ENCODE assay signal across 16 mouse cellular contexts in the genomic region with DNA sequence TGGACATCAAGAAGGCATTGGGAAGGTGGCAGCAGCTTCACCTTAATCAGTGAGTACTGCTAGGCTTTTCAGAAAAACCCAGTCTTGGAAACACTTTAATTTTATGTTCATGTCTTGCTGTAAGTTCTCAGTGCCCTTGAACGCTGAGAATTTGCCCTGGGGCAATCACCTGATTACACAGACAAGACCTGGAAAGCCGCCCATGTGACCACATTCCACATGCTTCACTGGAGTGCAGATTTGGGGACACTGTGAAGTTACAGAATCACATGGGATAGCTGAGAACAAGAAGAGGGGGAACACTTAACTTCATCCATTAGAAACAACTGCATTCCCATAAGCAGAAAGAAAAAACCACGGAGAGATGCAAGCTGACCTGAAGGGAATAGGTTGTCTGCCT.
DNase-seq lines count a peak whose midpoint lies in the region; ATAC-seq and TF ChIP-seq lines count a peak whose summit lies in the region.
"Had no signal": no experiment of that assay in that cellular context is flagged by ENCODE, and none has a peak within 500 bp of the region (broad histone marks: within the 10 kb centered on the region; RNA-seq: fewer than 3 reads in every experiment).

No protein-coding gene starts in this region.

- H3K27ac ChIP-seq in liver, postnatal 0 days (ENCODE audit: low read depth), result 0 out of 2 replicates have a peak overlapping the region, but pooled peaks have one; percentile 3
- H3K27ac ChIP-seq in liver, embryonic 11.5 days (ENCODE audit: low read depth, low read length), result no peak overlapping the region
- H3K27ac ChIP-seq in kidney, adult 2 months (ENCODE audit: insufficient read depth, low read depth, low read length), result peak overlapping the region; percentile 97
- H3K27ac ChIP-seq: hindbrain, embryonic 15.5 days; limb, embryonic 12.5 days; lung, embryonic 15.5 days; midbrain, embryonic 12.5 days; neural tube, embryonic 13.5 days had no signal

- peak; percentile 6 to 7 for DNase-seq in cerebellum, adult 18-20 months
- DNase-seq in cerebellum, postnatal 4 days (ENCODE audit: low spot score in 2 of 2), result no peak
- DNase-seq in liver, postnatal 0 days, result no peak
- DNase-seq in liver, embryonic 11.5 days (ENCODE audit: low spot score), result no peak
- peak; percentile 94 for DNase-seq in kidney, adult 2 months
- DNase-seq in retina, embryonic 14.5 days (ENCODE audit: low spot score), result peak; percentile 4
- DNase-seq in B cell, adult 2 months, result no peak
- no peak for DNase-seq in right cerebral cortex, postnatal 14 days
- DNase-seq: layer of hippocampus, adult 9-11 months; right cerebral cortex, adult 18-20 months had no signal

- H3K9me3 ChIP-seq in liver, postnatal 0 days (ENCODE audit: low read length), result no peaks in the 10 kb centered on the region
- no peaks in the 10 kb centered on the region for H3K9me3 ChIP-seq in liver, embryonic 11.5 days (ENCODE audit: control insufficient read depth, low read length)
- H3K9me3 ChIP-seq: G1E; hindbrain, embryonic 15.5 days; limb, embryonic 12.5 days; lung, embryonic 15.5 days; midbrain, embryonic 12.5 days; neural tube, embryonic 13.5 days had no signal

- H3K27me3 ChIP-seq in liver, postnatal 0 days (ENCODE audit: insufficient read depth, low read length), result no peaks in the 10 kb centered on the region
- no peaks in the 10 kb centered on the region for H3K27me3 ChIP-seq in liver, embryonic 11.5 days (replicated peaks; ENCODE audit: control insufficient read depth, insufficient read depth, low read length)
- no peaks in the 10 kb centered on the region for H3K27me3 ChIP-seq in kidney, adult 2 months (replicated peaks; ENCODE audit: control insufficient read depth, insufficient read depth, low read length)
- H3K27me3 ChIP-seq: hindbrain, embryonic 15.5 days; limb, embryonic 12.5 days; lung, embryonic 15.5 days; midbrain, embryonic 12.5 days; neural tube, embryonic 13.5 days had no signal

- H3K4me3 ChIP-seq in liver, postnatal 0 days (ENCODE audit: low read depth, low read length), result no peak overlapping the region
- no peak overlapping the region for H3K4me3 ChIP-seq in liver, embryonic 11.5 days (ENCODE audit: low read depth, low read length)
- H3K4me3 ChIP-seq in kidney, adult 2 months (ENCODE audit: insufficient read depth, low read depth, low read length), result no peak overlapping the region
- H3K4me3 ChIP-seq: hindbrain, embryonic 15.5 days; limb, embryonic 12.5 days; lung, embryonic 15.5 days; midbrain, embryonic 12.5 days; neural tube, embryonic 13.5 days had no signal

- TF ChIP-seq CTCF in liver, postnatal 0 days (IDR thresholded peaks at IDR 0.05; ENCODE audit: low read depth), result no peak
- no peak for TF ChIP-seq CTCF in kidney, adult 2 months (conservative IDR thresholded peaks at IDR 0.05; ENCODE audit: insufficient read depth, insufficient read length, low read depth, low read length)

- no peak for TF ChIP-seq EP300 in liver, postnatal 0 days (IDR thresholded peaks at IDR 0.05; ENCODE audit: low read depth)

- ATAC-seq in liver, postnatal 0 days, result no peak
- no peak for ATAC-seq in liver, embryonic 11.5 days (replicated peaks; ENCODE audit: low FRiP score)

- 0 out of 2 replicates have a peak, but pooled peaks cover 2% of the 10 kb centered on the region for H3K4me1 ChIP-seq in liver, postnatal 0 days (ENCODE audit: insufficient read depth)
- H3K4me1 ChIP-seq in liver, embryonic 11.5 days (replicated peaks; ENCODE audit: control insufficient read depth, insufficient read depth, low read length), result no peaks in the 10 kb centered on the region
- H3K4me1 ChIP-seq in kidney, adult 2 months (ENCODE audit: control insufficient read depth, insufficient read depth, low read length), result peaks cover 17% of the 10 kb centered on the region
- H3K4me1 ChIP-seq: hindbrain, embryonic 15.5 days; limb, embryonic 12.5 days; lung, embryonic 15.5 days; midbrain, embryonic 12.5 days; neural tube, embryonic 13.5 days had no signal

- 60% methylated on average over 3 of the region's 3 CpGs for WGBS in liver, postnatal 0 days (ENCODE audit: insufficient replicate concordance)
- 67% methylated on average over 3 of the region's 3 CpGs for WGBS in liver, embryonic 11.5 days
- 28% methylated on average over 3 of the region's 3 CpGs for WGBS in kidney, adult 2 months

- H3K9ac ChIP-seq in liver, postnatal 0 days (replicated peaks), result no peak overlapping the region
- H3K9ac ChIP-seq in liver, embryonic 11.5 days (ENCODE audit: low read depth, low read length), result no peak overlapping the region
- H3K9ac ChIP-seq: hindbrain, embryonic 15.5 days; limb, embryonic 12.5 days; lung, embryonic 15.5 days; midbrain, embryonic 12.5 days; neural tube, embryonic 13.5 days had no signal

- no peak overlapping the region for H3K4me2 ChIP-seq in liver, postnatal 0 days (ENCODE audit: low read depth, low read length)
- no peak overlapping the region for H3K4me2 ChIP-seq in liver, embryonic 11.5 days
- H3K4me2 ChIP-seq: hindbrain, embryonic 15.5 days; limb, embryonic 12.5 days; lung, embryonic 15.5 days; midbrain, embryonic 12.5 days; neural tube, embryonic 13.5 days had no signal

- no peaks in the 10 kb centered on the region; the same call in 1 of the 2 replicates for H3K36me3 ChIP-seq in liver, postnatal 0 days (replicated peaks; ENCODE audit: insufficient read depth, low read length)
- no peaks in the 10 kb centered on the region for H3K36me3 ChIP-seq in liver, embryonic 11.5 days (ENCODE audit: control insufficient read depth, insufficient read depth, low read length)
- no peaks in the 10 kb centered on the region; the same call in 1 of the 2 replicates for H3K36me3 ChIP-seq in kidney, adult 2 months (ENCODE audit: control insufficient read depth, insufficient read depth, low read length)
- H3K36me3 ChIP-seq: G1E; hindbrain, embryonic 15.5 days; limb, embryonic 12.5 days; lung, embryonic 15.5 days; midbrain, embryonic 12.5 days; neural tube, embryonic 13.5 days had no signal

- TF ChIP-seq POLR2A in kidney, adult 2 months (IDR thresholded peaks at IDR 0.05; ENCODE audit: low read depth, low read length), result no peak

Comparison
In these comparisons a context has a peak if more than half of its experiments do, and no peak if none do; other contexts are left out.
1. DNase-seq: peak in cerebellum, adult 18-20 months (2 of 2), kidney, adult 2 months (single experiment) and retina, embryonic 14.5 days (single experiment); none in cerebellum, postnatal 4 days (0 of 2), liver, postnatal 0 days (single experiment), liver, embryonic 11.5 days (single experiment), B cell, adult 2 months (0 of 2) and right cerebral cortex, postnatal 14 days (single experiment).